Mouse (Mus musculus): ENCODE data around the gene Cfap206.

DNA sequence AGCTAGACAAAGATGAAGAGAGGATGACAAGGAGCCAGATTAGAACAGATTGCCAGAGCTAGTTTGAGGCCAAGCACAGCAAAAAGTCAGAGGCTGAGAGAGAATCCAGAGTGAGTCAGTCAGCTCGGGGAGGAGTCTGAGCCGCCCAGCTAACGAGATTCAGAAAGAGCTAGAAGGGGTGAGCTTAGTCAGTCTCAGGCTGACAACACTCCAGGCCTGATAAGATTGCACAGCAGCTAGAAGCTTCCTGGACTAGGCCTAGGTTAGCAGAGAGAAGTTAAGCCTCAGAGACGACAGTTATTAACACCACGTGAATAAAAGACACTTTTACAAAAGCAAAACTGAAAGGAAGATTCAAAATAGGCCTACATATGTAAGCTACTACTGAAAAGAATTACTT is 62.1 kb downstream of the Cfap206 start:
- TF ChIP-seq TAL1 (IDR thresholded peaks at IDR 0.05; ENCODE audit: low read length) (no peak), GATA1 (IDR thresholded peaks at IDR 0.05; ENCODE audit: low read length) (no peak)

Data from erythroblast, embryonic 14.5 days (primary cell).